Mouse (Mus musculus) gastrocnemius, postnatal 36 days (tissue): Measurements from ENCODE around the gene Lrrc7. TPM values are rescaled to one million over a fixed set of nuclear protein-coding genes. Genes with fewer than 3 reads are reported as not detected.
A peak's percentile ranks its signal among the peaks of the same experiment; 100 is the strongest.

ENCODE experiments used
- DNase-seq, 2 experiments: peaks; one replicate each; pipeline ENCODE4 v3.0.0; 2022
- intact Hi-C: fragments of 180-260 bp; cut with DNase I; formaldehyde crosslinking; loops from one replicate; pipeline ENCODE4 v1.15.1; 2025
- total RNA-seq, 2 experiments: library from RNA; stranded (reverse); gene quantifications; 2 replicates each; pipeline ENCODE4 v1.2.3; 2021

Lrrc7 gene
- total RNA-seq, 2 experiments from 2014 or later: not detected

- intact Hi-C loops: loop anchor here (2.0 kb wide), 1 partner anchor 199 kb away; no protein-coding TSS in a partner anchor
- DNase-seq: no peak
Observed at GRCm38 (mm10) chr3:158077828-158078227, 484.2 kb downstream of the Lrrc7 start.

- no peak for DNase-seq
- intact Hi-C loops: no loop called here
Observed at GRCm38 (mm10) chr3:158077380-158077772, 484.6 kb downstream of the Lrrc7 start.

DNA sequence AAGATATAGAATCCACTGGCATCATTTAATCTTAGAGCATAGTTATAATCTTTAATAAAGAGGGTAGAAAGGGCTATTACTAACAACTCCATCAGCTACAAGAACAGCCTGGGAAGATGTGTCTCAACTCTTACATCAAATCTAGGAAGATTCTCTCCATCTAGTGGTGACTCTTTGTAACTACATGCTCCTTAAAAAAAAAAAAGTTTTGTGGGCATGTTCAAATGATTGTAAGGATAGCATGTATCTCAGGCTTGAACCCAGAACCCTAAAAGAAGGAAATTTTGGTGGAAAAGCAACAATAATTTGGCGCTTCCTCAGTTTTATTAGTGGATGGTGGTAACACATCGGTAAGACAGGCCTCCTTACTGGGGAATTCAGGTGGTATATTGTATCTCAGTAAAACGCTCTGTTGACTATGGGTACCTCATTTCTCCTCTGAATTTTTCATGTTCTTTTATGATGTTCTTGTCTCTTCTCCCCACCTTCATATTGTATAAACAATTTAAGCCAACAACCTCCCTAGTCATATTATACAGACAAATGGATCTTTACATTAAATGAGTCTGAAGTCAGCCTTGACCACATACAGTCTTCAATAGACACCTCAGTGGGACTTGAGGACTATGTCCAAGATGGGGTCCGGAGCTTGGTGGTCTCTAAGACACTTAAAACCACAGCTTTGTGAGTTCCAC is 485.2 kb downstream of the Lrrc7 start:
- intact Hi-C loops: no loop called here
- no peak for DNase-seq

GRCm38 (mm10) chr3:158075004-158075403 is 487.0 kb downstream of the Lrrc7 start:
- intact Hi-C loops: no loop called here
- DNase-seq: no peak

GRCm38 (mm10) chr3:158068613-158069263 is 493.3 kb downstream of the Lrrc7 start:
- no peak for DNase-seq
- intact Hi-C loops: no loop called here

DNA sequence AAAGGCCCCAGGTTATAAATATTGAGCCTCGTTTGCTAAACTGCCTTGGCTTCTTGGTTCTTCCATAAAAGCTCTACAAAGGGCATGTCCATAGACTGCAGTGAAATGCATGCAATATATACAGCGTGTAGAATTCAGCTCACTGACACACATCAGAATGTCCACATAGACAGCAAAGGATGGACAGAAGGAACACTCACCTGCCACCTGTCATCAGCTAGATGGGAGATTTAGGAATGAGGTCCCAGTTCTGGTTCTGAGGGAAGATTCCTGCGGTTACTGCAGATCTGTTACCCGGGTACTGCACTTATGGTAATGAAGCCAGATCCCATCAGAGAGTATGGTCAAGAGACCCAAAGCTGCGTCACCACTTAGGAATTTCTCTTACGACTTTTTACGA is 494.1 kb downstream of the Lrrc7 start:
- intact Hi-C loops: no loop called here
- DNase-seq: no peak

DNA sequence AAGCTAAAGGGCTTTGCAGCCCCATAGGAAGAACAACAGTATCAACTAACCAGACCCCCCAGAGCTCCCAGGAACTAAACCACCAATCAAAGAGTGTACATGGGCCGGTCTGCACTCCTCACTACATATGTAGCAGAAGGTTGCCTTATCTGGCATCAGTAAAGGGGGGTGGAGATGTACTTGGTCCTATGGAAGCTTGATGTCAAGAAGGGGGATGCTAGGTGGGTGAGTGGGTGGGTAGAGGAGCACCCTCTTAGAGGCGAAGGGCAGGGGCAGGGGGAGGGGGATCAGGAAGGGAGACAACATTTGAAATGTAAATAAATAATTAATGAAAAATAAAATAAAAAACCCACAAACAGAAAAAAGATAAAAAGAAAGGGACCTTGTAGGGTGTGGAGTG is 496.8 kb downstream of the Lrrc7 start:
- intact Hi-C loops: no loop called here
- DNase-seq: no peak

- intact Hi-C loops: no loop called here
- DNase-seq: no peak
Observed at GRCm38 (mm10) chr3:158061811-158062523, 500.1 kb downstream of the Lrrc7 start.

DNA sequence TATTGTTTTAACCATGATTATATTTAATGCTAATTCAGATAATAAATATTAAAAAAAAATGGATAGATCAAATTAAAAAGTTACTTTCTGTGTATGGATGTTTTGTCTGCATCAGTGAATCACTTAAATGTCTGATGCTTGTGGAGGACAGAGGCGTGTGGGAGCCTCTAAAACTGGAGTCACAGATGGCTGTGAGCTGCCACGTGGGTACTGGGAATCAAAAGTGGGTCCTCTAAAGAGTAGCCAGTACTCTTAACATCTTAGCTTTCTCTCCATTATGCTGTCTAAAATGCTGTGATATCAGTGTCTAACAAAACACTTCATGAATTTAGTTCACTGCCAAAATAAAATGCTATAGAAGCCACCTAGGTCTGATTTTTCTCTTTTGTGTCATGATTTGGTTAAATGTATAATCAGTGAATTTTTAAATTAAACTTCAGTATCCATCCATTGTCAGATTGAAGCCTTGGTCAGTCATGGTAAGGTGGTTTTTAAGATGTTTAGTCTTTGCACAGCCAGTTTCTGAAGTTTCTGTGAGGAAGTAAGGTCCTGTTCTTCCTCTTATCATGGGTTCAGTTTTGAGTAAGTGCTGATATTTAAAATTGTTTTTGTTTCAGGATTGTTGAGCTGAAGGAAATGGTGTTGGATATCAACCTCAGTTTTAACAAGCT is 501.3 kb downstream of the Lrrc7 start:
- intact Hi-C loops: no loop called here
- DNase-seq: no peak

DNA sequence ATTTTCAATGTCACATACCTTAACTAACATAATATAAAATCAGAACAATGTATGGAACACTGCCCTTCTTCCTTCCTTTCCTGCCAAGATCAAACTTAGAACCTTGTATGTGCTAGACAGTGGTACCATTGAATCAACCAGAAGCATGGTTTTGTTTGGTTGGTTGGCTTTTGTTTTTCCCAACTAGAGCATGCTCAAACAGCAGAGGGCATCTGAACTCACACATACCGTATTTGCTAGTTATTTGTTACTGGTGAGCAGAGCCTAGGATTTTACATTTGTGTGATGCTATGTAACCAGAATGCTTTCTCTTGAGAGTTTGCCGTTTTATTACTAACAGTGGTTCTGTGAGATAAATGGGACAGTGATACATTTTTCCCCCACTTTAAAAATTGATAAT is 512.5 kb downstream of the Lrrc7 start:
- intact Hi-C loops: no loop called here
- no peak for DNase-seq

- intact Hi-C loops: no loop called here
- no peak for DNase-seq
Observed at GRCm38 (mm10) chr3:158040755-158041154, 521.3 kb downstream of the Lrrc7 start.

DNA sequence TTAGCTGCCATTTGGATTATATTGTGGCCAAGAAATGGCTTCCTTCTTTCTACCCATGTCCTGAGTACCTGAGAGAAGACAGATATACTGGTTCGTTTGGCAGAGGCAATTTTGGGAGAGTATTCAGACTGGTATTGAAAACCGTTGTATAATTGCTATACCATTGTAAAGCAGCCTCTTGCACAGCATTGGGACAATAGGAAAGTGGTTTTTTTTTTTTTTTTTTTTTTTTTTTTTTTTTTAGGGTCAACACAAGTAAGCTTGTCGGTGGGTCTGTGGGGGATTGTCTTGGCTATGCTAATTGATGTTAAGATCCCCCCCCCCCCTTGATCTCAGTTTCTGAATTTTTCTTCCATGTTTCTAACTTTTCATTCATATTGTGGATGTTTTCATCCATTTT is 523.9 kb downstream of the Lrrc7 start:
- intact Hi-C loops: loop anchor here (10.0 kb wide), 1 partner anchor 503 kb away; the partner anchor contains the start of gene Zranb2

GRCm38 (mm10) chr3:158036329-158036988 is 525.6 kb downstream of the Lrrc7 start, which contains the start of the genes Srsf11 and Lrrc40:
TSS of gene Srsf11 (minus strand) at chr3:158036639.
TSS of gene Lrrc40 (plus strand) at chr3:158036662.
- intact Hi-C loops: loop anchor here (2.0 to 10.0 kb wide), 2 partner anchors 90 to 502 kb away; partner anchors contain the start of genes Ankrd13c and Zranb2
- DNase-seq: peak; percentile 88 to 89

More for the DNA sequence above, 523.9 kb downstream of the Lrrc7 start:
- no peak for DNase-seq

DNA sequence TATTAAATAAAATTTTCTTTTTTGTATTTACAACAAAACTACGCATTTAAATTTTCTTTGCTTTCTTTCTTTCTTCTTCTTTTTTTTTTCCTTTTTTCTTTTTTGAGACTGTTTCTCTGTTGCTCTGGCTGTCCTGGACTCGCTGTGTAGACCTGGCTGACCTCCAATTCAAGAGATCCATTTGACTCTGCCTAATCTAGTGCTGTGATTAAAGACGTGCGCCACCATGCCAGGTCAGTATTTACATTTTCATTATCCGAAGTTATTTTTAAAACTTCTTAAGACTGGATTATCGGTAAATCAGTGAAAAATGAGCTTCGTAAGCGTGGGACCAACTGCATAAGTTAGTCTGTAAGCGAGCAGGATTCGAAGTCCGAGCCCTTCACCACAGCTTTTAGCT is 526.2 kb downstream of the Lrrc7 start:
- intact Hi-C loops: loop anchor here (2.0 to 10.0 kb wide), 2 partner anchors 89 to 501 kb away; partner anchors contain the start of genes Ankrd13c and Zranb2
- DNase-seq: no peak
